17 mouse cellular contexts compared by ENCODE assay signal in genomic region chr13:100600317-100600716, GRCm38 (mm10). TPM values are rescaled to one million over a fixed set of nuclear protein-coding genes. Genes with fewer than 3 reads are reported as not detected.
DNase-seq lines count a peak whose midpoint lies in the region; ATAC-seq lines count a peak whose summit lies in the region.
"Had no signal": no experiment of that assay in that cellular context is flagged by ENCODE, and none has a peak within 500 bp of the region (broad histone marks: within the 10 kb centered on the region; RNA-seq: fewer than 3 reads in every experiment).

No protein-coding gene starts in this region.

- H3K27me3 ChIP-seq in heart, embryonic 10.5 days (ENCODE audit: insufficient read depth, poor library complexity, severe bottlenecking): no peaks in the 10 kb centered on the region
- no peaks in the 10 kb centered on the region for H3K27me3 ChIP-seq in lung, embryonic 15.5 days
- H3K27me3 ChIP-seq in liver, embryonic 15.5 days: no peaks in the 10 kb centered on the region
- no peaks in the 10 kb centered on the region for H3K27me3 ChIP-seq in intestine, embryonic 15.5 days (replicated peaks)
- H3K27me3 ChIP-seq: forebrain, embryonic 15.5 days; neural tube, embryonic 13.5 days had no signal

- 64% methylated on average over 12 of the region's 12 CpGs for WGBS in heart, embryonic 10.5 days
- WGBS in lung, embryonic 15.5 days: 72% methylated on average over 12 of the region's 12 CpGs
- 45% methylated on average over 12 of the region's 12 CpGs for WGBS in liver, embryonic 15.5 days (ENCODE audit: insufficient replicate concordance)
- 78% methylated on average over 12 of the region's 12 CpGs for WGBS in intestine, embryonic 15.5 days

- H3K27ac ChIP-seq in heart, embryonic 10.5 days: no peak overlapping the region
- peak overlapping the region; percentile 33 for H3K27ac ChIP-seq in lung, embryonic 15.5 days
- peak overlapping the region; percentile 51 for H3K27ac ChIP-seq in brown adipose tissue, adult 24 weeks (replicated peaks; ENCODE audit: low read depth, low read length)
- 0 out of 2 replicates have a peak overlapping the region, but pooled peaks have one; percentile 24 for H3K27ac ChIP-seq in liver, embryonic 15.5 days (replicated peaks)
- no peak overlapping the region for H3K27ac ChIP-seq in intestine, embryonic 15.5 days
- H3K27ac ChIP-seq: forebrain, embryonic 15.5 days; hindbrain, postnatal 0 days; left cerebral cortex, adult 2 months; neural tube, embryonic 13.5 days had no signal

- no peak for ATAC-seq in lung, embryonic 15.5 days (ENCODE audit: borderline replicate concordance, extremely low read depth, low FRiP score, low TSS enrichment)
- no peak for ATAC-seq in liver, embryonic 15.5 days (ENCODE audit: insufficient read depth)
- ATAC-seq in intestine, embryonic 15.5 days: no peak
- ATAC-seq: forebrain, embryonic 15.5 days; hindbrain, postnatal 0 days had no signal

- peak overlapping the region; percentile 14; the same call in 1 of the 2 replicates for H3K4me2 ChIP-seq in lung, embryonic 15.5 days
- H3K4me2 ChIP-seq in liver, embryonic 15.5 days: peak overlapping the region; percentile 57
- H3K4me2 ChIP-seq in intestine, embryonic 15.5 days (replicated peaks): no peak overlapping the region
- H3K4me2 ChIP-seq: forebrain, embryonic 15.5 days; neural tube, embryonic 13.5 days had no signal

- H3K36me3 ChIP-seq in heart, embryonic 10.5 days: no peaks in the 10 kb centered on the region
- H3K36me3 ChIP-seq in lung, embryonic 15.5 days: no peaks in the 10 kb centered on the region
- no peaks in the 10 kb centered on the region for H3K36me3 ChIP-seq in liver, embryonic 15.5 days (replicated peaks)
- H3K36me3 ChIP-seq in intestine, embryonic 15.5 days: no peaks in the 10 kb centered on the region
- H3K36me3 ChIP-seq: forebrain, embryonic 15.5 days; neural tube, embryonic 13.5 days had no signal

- no peak overlapping the region for H3K9ac ChIP-seq in lung, embryonic 15.5 days
- H3K9ac ChIP-seq in liver, embryonic 15.5 days: no peak overlapping the region
- H3K9ac ChIP-seq in intestine, embryonic 15.5 days: no peak overlapping the region
- H3K9ac ChIP-seq: forebrain, embryonic 15.5 days; neural tube, embryonic 13.5 days had no signal

- H3K9me3 ChIP-seq in heart, embryonic 10.5 days: no peaks in the 10 kb centered on the region
- H3K9me3 ChIP-seq in lung, embryonic 15.5 days: no peaks in the 10 kb centered on the region
- no peaks in the 10 kb centered on the region for H3K9me3 ChIP-seq in liver, embryonic 15.5 days (replicated peaks)
- no peaks in the 10 kb centered on the region for H3K9me3 ChIP-seq in intestine, embryonic 15.5 days
- H3K9me3 ChIP-seq: forebrain, embryonic 15.5 days; neural tube, embryonic 13.5 days had no signal

- peak; percentile 50 for DNase-seq in heart, embryonic 10.5 days (ENCODE audit: low spot score)
- no peak for DNase-seq in heart, postnatal 25 days (ENCODE audit: low spot score)
- no peak for DNase-seq in lung, postnatal 14 days
- DNase-seq in cerebellum, postnatal 14 days: no peak
- DNase-seq: adrenal gland, postnatal 14 days; cerebellum, adult 8-10 months; kidney, adult 2 months had no signal

- no peaks in the 10 kb centered on the region for H3K4me1 ChIP-seq in heart, embryonic 10.5 days
- no peaks in the 10 kb centered on the region for H3K4me1 ChIP-seq in lung, embryonic 15.5 days
- peaks cover 3% of the 10 kb centered on the region; the same call in 1 of the 2 replicates for H3K4me1 ChIP-seq in brown adipose tissue, adult 24 weeks (ENCODE audit: control insufficient read depth, insufficient read depth, insufficient read length, low read length)
- H3K4me1 ChIP-seq in liver, embryonic 15.5 days (replicated peaks): peaks cover 8% of the 10 kb centered on the region
- no peaks in the 10 kb centered on the region for H3K4me1 ChIP-seq in intestine, embryonic 15.5 days (replicated peaks)
- H3K4me1 ChIP-seq: forebrain, embryonic 15.5 days; neural tube, embryonic 13.5 days had no signal

- H3K4me3 ChIP-seq in heart, embryonic 10.5 days: peak overlapping the region; percentile 31; the same call in 1 of the 2 replicates
- no peak overlapping the region for H3K4me3 ChIP-seq in lung, embryonic 15.5 days
- H3K4me3 ChIP-seq in brown adipose tissue, adult 24 weeks (ENCODE audit: insufficient read depth, low read depth, low read length): peak overlapping the region; percentile 36; the same call in 1 of the 2 replicates
- H3K4me3 ChIP-seq in liver, embryonic 15.5 days (replicated peaks): peak overlapping the region; percentile 29
- no peak overlapping the region for H3K4me3 ChIP-seq in intestine, embryonic 15.5 days (replicated peaks)
- H3K4me3 ChIP-seq: forebrain, embryonic 15.5 days; left cerebral cortex, adult 2 months; neural tube, embryonic 13.5 days had no signal

- intact Hi-C loops in heart, postnatal 25 days (cut with DNase I): no loop called here

RNA-seq across cellular contexts. Expression of gene Marveld2, which starts 16.5 kb away (rescaled TPM):
- 3.7 and 5.3 TPM in 2 replicates for polyA plus RNA-seq in heart, embryonic 10.5 days (2016; fragmentation: Nextera tagmentation; extraction: Ambion mirVana)
- under 1 TPM; 0.18 to 0.59 TPM for total RNA-seq in heart, postnatal 25 days (2021)
- polyA plus RNA-seq in lung, embryonic 15.5 days (2015; fragmentation: Nextera tagmentation; extraction: Ambion mirVana): 11.1 and 11.7 TPM in 2 replicates
- polyA plus RNA-seq in brown adipose tissue, adult 24 weeks (2012; ENCODE audit: insufficient read depth, insufficient read length, missing spikeins): 0.36 TPM in 1 of 2 replicates, not detected in the other
- polyA plus RNA-seq in liver, embryonic 15.5 days (2015; fragmentation: Nextera tagmentation; extraction: Ambion mirVana): 7.3 and 8.8 TPM in 2 replicates
- polyA plus RNA-seq in intestine, embryonic 15.5 days (2015; fragmentation: Nextera tagmentation; extraction: Ambion mirVana): 27.3 and 27.4 TPM in 2 replicates

RNA-seq across cellular contexts. Expression of gene Ocln, which starts 47.8 kb away (rescaled TPM):
- 1.7 and 4.8 TPM in 2 replicates for polyA plus RNA-seq in heart, embryonic 10.5 days (2016; fragmentation: Nextera tagmentation; extraction: Ambion mirVana)
- total RNA-seq in heart, postnatal 25 days (2021): under 1 TPM; 0.36 to 0.49 TPM
- polyA plus RNA-seq in lung, embryonic 15.5 days (2015; fragmentation: Nextera tagmentation; extraction: Ambion mirVana): 32.6 and 34.1 TPM in 2 replicates
- not detected in 2 replicates for polyA plus RNA-seq in brown adipose tissue, adult 24 weeks (2012; ENCODE audit: insufficient read depth, insufficient read length, missing spikeins)
- 10.0 and 10.9 TPM in 2 replicates for polyA plus RNA-seq in liver, embryonic 15.5 days (2015; fragmentation: Nextera tagmentation; extraction: Ambion mirVana)
- 86.9 and 89.1 TPM in 2 replicates for polyA plus RNA-seq in intestine, embryonic 15.5 days (2015; fragmentation: Nextera tagmentation; extraction: Ambion mirVana)
- total RNA-seq: megakaryocyte-erythroid progenitor cell, adult 5-6 weeks; monocyte, adult 5-6 weeks had no signal

RNA-seq across cellular contexts. Expression of gene Ak6, which starts 50.5 kb away (rescaled TPM):
- 271 and 304 TPM in 2 replicates for polyA plus RNA-seq in heart, embryonic 10.5 days (2016; fragmentation: Nextera tagmentation; extraction: Ambion mirVana)
- total RNA-seq in heart, postnatal 25 days (2021): 10 to 100 TPM; 59.5 to 60.8 TPM
- polyA plus RNA-seq in lung, embryonic 15.5 days (2015; fragmentation: Nextera tagmentation; extraction: Ambion mirVana): 274 and 282 TPM in 2 replicates
- polyA plus RNA-seq in brown adipose tissue, adult 24 weeks (2012; ENCODE audit: insufficient read depth, insufficient read length, missing spikeins): 91.5 and 104 TPM in 2 replicates
- polyA plus RNA-seq in liver, embryonic 15.5 days (2015; fragmentation: Nextera tagmentation; extraction: Ambion mirVana): 141 and 145 TPM in 2 replicates
- 258 and 271 TPM in 2 replicates for polyA plus RNA-seq in intestine, embryonic 15.5 days (2015; fragmentation: Nextera tagmentation; extraction: Ambion mirVana)

RNA-seq across cellular contexts. Expression of gene Rad17, which starts 50.5 kb away (rescaled TPM):
- polyA plus RNA-seq in heart, embryonic 10.5 days (2016; fragmentation: Nextera tagmentation; extraction: Ambion mirVana): 24.1 and 25.6 TPM in 2 replicates
- total RNA-seq in heart, postnatal 25 days (2021): 10 to 100 TPM; 12.5 to 15.3 TPM
- polyA plus RNA-seq in lung, embryonic 15.5 days (2015; fragmentation: Nextera tagmentation; extraction: Ambion mirVana): 20.9 and 21.3 TPM in 2 replicates
- 13.5 and 19.4 TPM in 2 replicates for polyA plus RNA-seq in brown adipose tissue, adult 24 weeks (2012; ENCODE audit: insufficient read depth, insufficient read length, missing spikeins)
- 10.4 and 11.9 TPM in 2 replicates for polyA plus RNA-seq in liver, embryonic 15.5 days (2015; fragmentation: Nextera tagmentation; extraction: Ambion mirVana)
- polyA plus RNA-seq in intestine, embryonic 15.5 days (2015; fragmentation: Nextera tagmentation; extraction: Ambion mirVana): 17.1 and 19.3 TPM in 2 replicates

RNA-seq across cellular contexts. Expression of gene Taf9, which starts 51.1 kb away (rescaled TPM):
- polyA plus RNA-seq in heart, embryonic 10.5 days (2016; fragmentation: Nextera tagmentation; extraction: Ambion mirVana): 12.4 and 12.8 TPM in 2 replicates
- total RNA-seq in heart, postnatal 25 days (2021): 10 to 100 TPM; 11.8 to 12.9 TPM
- polyA plus RNA-seq in lung, embryonic 15.5 days (2015; fragmentation: Nextera tagmentation; extraction: Ambion mirVana): 14.3 and 17.8 TPM in 2 replicates
- polyA plus RNA-seq in brown adipose tissue, adult 24 weeks (2012; ENCODE audit: insufficient read depth, insufficient read length, missing spikeins): not detected in 2 replicates
- polyA plus RNA-seq in liver, embryonic 15.5 days (2015; fragmentation: Nextera tagmentation; extraction: Ambion mirVana): 10.7 and 12.4 TPM in 2 replicates
- 5.7 and 9.1 TPM in 2 replicates for polyA plus RNA-seq in intestine, embryonic 15.5 days (2015; fragmentation: Nextera tagmentation; extraction: Ambion mirVana)

Comparison
In these comparisons a context has a peak if more than half of its experiments do, and no peak if none do; other contexts are left out.
1. H3K27ac ChIP-seq: peak in lung, embryonic 15.5 days (single experiment), brown adipose tissue, adult 24 weeks (single experiment) and liver, embryonic 15.5 days (single experiment); none in heart, embryonic 10.5 days (single experiment) and intestine, embryonic 15.5 days (single experiment).
2. H3K4me3 ChIP-seq: peak in heart, embryonic 10.5 days (single experiment), brown adipose tissue, adult 24 weeks (single experiment) and liver, embryonic 15.5 days (single experiment); none in lung, embryonic 15.5 days (single experiment) and intestine, embryonic 15.5 days (single experiment).